Mouse (Mus musculus): ENCODE data around the gene Siae.

Gene Siae

DNA sequence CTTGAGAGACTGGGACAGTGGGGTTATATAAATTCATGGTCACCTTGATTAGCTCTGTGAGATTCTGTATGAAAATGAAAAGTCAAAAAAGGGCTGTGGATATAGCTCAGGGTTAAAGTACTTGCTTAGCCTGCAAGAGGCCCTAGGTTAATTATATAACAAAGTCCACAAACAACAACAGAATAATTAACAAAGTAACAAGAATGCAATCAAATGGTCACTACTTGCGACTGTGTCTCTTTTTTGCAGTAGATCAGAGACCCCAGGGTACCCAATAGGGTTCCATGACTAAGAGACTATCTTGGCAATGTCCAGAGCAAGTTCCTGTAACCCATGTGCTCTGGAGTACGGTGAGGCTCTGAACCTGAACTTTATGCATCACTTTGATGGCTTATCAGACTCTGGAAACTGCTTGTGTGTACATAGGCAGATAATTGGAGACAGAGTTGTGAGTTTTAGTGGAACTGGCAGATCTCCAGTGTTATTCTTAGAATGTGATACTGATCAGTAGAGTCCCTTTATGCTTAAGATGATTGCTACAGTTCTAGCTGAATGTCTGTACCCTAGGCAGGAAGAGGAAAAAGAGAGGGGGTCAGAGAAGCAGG is 13.8 kb downstream of the Siae start:
- no peak for DNase-seq (ENCODE audit: low spot score)

DNA sequence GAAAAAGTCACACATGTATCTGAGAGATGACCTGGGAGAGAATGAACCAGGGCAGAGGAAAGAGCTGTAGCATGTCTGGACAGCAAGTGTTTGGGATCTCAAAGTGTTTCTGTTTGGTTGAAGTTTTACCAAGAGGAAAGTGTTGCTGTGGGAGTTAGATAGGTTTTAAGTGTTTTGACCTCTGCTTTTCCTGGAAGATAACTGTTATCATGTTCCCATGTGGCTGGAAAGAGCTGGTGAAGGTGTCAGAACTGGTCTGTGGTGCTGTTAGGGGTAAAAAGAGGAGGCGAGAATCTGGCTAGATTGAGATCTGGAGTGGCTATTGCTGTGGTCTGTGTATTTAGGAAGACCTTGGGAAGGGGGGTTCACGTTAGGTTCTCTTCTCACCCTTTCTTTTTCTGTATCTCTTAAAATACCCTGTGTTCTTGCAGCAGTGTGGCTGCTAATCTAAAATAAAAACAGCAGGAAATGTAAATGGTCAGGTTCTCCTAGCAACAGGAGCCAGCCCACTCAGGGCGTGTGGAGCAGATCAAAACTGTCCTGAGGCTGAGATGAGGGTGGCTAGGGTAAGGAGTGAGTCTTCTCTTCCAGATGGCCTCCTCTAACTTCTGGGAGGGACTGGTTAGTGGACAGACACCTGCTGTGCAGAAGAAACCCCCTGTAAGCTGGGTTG is 16.8 kb downstream of the Siae start:
- DNase-seq (ENCODE audit: low spot score): no peak

DNA sequence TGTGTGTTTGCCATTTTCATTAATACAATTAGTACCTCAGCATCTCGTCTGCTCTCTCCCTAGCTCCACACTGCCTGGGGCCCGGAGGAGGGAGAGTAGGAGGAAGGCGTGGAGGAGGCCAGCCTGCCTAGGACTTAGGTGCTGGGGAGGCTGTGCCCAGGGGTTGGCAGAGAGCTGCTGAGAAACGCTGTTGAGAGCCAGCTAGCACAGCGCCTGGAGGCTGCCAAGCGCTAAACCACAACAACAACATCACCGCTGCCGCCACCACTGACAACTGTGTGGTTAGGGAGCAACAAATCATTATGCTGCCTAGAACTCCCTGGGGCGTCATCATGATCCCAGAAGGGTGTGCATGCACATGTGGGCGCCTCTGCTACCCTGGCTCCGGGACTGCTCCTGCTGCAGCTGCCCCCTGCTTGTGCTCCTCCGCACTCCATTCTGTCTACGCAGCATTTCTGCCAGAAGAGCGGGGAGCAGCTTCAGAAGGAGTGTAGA is 21.0 kb downstream of the Siae start:
- DNase-seq (ENCODE audit: low spot score): peak; percentile 18

DNA sequence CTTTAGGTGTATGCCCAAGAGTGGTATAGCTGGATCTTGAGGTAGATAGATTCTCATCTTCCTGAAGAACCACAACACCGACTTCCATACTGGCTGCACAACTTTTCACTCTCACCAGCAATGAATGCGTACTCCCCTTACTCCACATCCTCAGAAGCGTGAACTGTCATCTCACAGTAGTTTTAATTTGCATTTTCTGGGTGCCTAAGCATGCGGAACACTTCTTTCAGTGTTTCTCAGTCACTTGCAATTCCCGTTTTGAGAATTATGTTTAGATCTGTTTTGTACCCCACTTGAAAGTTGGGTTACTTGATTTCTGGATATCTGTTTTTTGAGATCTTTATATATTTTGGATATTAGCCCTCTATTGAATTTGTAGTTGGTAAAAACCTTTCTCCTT is 28.1 kb downstream of the Siae start:
- no peak for DNase-seq (ENCODE audit: low spot score)

DNA sequence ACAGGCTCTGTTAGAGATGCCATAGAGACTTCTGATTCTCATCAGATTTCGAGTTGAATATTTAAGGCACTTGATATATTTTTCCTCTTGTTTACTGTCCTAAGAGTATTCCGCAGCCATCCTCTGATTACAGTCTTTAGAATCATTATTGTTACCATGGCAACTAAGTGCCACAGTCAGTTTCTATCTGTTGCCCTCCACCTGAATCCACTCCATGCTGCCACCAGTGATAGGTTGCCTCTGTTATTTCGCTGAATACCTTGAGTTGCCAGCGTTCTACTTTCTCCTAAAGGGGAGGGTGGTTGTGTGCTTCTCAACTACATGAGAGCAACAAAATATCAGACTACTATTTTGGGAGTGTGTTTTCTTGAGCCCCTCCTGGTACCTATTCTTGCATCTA is 31.2 kb downstream of the Siae start:
- no peak for DNase-seq (ENCODE audit: low spot score)

DNA sequence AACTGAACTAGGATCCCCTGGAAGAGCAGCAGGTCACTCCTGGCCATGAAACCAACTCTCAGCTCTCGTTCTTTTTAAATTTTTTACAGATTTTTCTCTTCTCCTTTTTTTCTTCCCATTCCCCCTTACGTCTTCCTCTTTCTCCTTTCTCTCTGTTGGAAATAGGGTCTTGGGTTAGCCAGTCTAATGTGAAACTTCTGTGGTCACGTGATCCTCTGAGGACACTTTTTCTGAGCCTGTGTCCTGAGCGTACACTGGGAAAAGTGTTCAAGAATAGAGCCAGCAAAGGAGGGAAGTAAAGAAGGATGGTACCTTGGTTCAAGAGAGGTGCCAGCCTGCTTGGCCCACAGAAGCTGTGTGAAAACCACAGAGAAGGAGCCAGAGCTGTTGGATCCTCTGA is 34.9 kb downstream of the Siae start:
- no peak for DNase-seq (ENCODE audit: low spot score)

DNA sequence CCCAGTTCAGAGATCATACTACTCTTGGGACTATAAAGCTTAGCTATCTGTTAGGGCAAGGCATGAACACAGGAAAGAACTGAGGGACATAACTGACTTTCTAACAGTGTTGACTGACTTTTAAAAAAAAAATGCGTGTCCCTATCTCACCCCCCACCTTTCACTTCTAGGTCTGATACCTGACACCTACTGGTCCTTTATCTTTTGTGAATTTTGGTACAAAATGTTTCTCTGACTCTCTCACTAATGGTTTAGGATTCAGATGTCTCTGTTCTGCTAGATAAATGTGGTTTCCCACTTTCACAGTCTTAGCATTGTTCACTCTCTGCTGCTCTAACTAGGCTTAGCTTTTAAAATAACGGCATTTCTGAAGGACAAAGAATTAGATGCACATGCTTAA is 36.5 kb downstream of the Siae start:
- no peak for DNase-seq (ENCODE audit: low spot score)

DNA sequence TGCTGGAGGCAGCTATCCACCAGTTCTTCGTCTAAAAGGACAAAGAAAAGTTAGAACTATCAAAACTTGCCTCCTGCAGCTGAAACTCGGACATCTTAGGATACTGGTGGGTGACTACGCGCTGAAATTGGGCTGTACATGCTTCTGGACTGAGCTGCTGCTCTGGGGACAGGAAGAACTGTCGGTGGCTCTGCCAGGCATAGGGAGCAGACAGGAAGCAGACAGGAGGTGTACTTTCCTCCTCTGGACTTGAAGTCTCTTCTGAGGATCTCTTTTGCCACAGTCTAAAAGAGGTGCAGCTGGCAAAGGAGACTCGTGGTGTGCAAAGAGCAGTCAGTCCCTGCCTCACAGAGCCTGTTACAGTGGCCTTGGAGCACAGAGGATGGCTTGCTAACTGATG is 37.1 kb downstream of the Siae start:
- no peak for DNase-seq (ENCODE audit: low spot score)

DNA sequence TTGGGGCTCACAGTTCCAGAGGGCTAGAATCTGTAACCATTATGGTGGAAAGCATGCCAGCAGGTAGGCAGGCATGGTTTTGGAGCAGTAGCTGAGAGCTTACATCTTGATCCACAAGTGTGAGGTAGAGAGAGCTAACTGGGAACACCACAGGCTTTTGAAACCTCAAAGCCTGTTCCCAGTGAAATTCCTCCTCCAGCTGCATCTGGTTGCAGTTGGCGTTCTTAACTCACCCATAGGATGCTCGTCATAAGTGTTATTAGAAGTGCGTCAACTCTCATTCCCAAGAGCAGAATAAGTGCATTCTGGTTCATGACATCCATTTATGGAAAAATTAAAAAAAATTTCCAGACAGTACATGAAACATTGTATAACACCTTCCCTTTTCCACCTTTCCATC is 38.2 kb downstream of the Siae start:
- DNase-seq (ENCODE audit: low spot score): no peak

DNA sequence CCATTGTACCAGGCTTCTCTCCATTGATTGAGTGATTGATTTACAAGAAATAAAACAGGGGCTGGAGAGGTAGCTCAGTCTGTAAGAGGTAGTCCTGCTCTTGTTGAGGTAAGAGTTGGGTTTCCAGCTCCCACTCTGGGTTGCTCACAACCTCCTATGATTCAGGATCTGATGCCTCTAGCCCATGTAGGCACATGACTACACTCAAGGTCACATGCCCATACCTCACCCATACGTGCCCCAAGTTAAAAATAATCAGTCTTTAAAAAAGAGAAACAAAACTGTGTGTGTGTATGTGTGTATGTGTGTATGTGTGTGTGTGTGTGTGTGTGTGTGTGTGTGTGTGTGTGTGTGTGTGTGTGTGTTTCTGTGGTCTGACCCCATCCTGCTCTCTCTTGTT is 40.1 kb downstream of the Siae start:
- no peak for DNase-seq (ENCODE audit: low spot score)

DNA sequence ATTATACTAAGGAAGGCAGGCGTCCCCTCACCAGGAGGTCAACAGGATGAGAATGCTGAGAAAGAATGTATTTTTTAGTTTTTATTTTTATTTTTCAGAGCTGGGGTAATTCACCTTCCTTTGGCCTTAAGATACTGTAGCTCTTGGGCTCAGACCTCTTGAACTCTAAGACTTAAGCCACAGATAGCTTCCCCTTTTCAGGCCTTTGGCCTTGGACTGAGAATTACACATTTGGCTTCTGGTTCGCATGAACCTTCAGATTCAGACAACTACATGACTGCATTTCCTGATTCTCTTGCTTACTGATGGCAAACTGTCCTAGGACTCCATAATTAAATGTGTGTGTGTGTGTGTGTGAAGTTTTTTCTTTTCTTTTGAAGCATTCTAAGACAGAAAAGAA is 43.1 kb downstream of the Siae start:
- no peak for DNase-seq (ENCODE audit: low spot score)

DNA sequence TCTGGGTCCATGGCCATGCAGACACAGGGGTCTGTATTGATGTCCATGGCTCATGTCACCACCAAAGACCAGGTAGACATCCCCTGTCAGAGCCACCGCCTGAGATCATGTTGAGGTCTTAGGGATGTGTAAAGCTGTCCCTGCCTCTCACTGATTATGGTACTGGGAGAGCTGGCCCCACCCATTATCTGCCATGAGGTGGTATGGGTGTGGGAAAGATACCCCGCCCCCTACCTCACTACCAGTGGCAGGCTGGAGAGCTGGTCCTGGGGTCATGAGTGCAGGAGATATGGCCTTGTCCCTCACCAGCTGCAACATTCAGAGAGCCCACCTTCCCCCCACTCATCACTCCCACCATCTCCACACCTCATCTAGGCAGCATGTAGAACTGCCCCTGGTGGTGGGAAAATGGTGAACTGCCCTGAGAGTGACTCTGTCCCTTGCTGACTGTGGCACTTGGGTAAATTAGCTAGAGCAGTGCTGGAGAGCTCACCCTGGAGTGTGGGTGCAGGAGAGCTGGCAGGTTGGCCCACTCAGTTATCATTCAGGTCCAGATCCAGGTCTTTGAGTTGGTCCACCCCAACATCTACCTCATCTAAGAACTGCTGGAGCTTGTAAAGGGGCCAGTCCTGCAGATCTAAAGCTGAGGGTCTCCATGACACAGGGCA is 45.2 kb downstream of the Siae start:
- no peak for DNase-seq (ENCODE audit: low spot score)

DNA sequence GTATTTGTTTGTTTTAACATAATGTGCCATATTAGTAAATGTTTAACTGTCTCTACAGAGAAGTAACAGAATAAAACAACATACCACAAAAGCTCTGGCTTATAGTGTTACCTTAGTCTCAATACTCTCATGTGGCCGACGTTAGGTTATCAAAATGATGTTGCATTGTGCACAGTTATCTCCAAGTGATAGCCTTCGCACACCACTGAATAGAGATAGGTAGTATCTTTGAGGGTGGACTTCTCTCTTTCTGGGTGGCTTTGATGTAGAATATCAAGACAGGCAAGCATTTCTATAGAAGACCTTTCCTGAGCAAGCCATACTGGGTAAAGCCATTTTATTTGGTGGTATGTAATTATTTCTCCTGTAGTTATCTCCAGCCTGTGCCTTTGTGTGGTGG is 49.6 kb downstream of the Siae start:
- no peak for DNase-seq (ENCODE audit: low spot score)

DNA sequence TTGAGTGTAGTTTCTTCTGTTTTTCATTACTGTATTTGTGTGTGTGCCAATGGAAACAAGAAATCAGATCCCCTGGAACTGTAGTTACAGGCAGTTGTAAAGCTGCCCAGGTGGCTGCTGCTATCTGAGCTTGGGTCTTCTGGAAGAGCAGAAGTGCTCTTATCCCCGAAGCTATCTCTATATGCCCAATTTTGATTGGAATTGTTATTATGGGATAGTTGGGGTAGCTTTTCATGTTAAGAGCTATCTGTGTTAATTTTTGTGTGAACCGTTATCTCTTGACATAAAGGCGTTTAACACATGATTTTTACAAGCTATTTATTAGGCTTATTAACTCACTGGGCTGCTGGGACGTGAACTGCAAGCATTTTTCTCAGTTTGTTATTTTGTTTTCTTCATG is 54.1 kb downstream of the Siae start:
- DNase-seq (ENCODE audit: low spot score): no peak

DNA sequence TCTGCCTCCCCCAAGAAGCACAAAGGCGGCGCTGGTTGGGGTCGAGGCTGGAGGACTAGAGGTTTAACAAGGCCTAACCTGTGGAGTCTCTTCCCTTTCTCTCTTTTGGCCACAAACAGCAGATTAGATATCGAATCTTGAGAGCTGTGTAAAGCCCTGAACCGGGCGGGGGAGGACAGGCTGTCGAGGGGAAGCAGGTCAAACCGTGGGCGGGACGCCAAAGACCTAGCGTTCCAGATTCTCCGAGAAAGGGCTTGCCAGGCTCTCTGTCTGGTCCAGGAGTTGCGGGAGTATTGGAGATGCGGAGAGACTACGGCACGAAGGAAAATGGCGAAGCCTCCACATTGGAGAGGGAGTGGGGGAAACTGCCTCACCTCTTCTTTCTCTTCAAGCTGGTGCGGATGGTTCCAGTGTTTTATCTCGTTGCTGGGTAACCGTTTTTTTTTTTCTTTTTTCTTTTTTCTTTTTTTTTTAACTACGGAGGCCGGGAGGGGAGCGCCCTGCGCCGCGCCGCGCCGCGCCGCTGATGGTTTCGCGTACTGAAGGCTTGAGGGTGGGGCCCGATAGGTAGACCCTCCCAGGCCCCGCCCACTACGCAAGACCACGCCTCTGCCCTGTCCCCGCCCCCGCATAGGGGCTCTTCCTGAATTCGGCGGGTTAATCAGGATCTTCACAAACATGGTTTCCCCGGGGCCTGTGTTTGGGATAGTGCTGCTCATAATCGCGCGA is 57.8 kb downstream of the Siae start, which contains the start of gene Spa17:
Gene Spa17, minus strand, starts transcription at position 541 of the 729 bp plus-strand sequence.
- peak; percentile 80 for DNase-seq (ENCODE audit: low spot score)

DNA sequence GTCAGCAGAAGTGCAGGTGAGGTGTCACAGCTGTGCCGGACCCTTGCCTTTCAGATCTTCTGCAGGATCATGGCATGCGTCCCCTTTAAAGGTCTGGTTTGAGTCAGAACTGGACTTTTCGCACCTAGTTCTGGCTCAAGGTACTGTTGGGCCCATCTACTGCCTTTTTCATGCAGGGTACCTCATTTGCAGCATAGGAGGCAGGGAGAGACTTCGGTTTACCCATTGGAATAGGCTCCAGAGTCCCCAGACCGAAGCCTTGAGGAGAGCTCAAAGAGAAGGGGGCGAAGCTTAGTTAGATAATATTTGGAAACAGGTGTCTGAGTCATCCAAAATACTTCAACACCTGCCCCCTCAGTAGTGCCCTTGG is 58.4 kb downstream of the Siae start:
- no peak for DNase-seq (ENCODE audit: low spot score)

DNA sequence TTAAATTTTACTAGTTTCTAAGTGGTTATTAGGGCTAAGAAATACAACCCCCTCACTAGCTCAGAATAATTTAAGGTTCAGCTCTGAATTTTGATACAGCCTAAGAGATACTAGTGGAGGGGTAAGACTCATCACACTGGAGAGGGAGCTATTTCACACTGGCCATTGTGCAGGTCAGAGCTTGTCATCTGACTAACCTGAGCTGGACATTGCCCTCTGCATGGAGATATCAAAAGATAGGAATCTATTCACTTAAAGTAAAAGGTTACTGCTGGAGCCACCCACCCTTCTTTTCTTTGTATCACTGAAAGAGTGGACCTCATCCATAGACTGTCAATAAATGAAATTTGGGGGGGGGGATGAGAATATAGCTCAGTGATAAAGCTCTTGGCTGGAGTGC is 58.8 kb downstream of the Siae start:
- no peak for DNase-seq (ENCODE audit: low spot score)

DNA sequence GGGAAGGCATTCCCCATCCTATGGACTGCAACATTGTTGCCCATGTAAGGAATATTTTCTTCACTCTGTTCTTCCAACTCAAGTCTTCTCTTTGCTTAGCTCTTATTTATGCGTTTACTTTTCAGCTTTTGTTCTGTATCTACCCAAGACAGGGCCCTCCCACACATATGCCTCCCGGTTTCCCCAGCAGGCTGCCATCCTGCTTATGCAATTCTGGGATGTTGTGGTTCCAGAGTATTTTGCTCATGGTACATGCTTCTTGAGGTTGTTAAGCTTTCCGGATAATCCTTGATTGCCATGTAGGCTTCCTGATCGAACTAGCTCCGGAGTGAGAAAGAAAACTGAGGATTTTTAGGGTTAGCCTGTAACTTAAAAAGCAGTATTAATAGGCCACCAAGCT is 59.7 kb downstream of the Siae start:
- DNase-seq (ENCODE audit: low spot score): no peak

DNA sequence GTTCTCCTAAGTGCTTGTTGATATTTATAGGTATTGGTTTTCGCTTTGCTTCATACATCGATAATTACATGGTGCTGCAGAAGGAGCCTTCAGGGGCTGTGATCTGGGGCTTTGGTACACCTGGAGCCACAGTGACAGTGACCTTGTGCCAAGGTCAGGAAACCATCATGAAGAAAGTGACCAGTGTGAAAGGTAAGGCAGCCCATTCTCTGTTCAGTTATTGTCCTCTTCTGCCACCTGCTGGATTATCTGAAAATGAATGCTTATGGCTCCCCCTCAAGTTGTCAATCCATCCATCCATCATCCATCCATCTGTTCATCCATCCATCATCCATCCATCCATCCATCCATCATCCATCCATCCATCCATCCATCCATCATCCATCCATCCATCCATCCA is 61.3 kb downstream of the Siae start:
- DNase-seq (ENCODE audit: low spot score): peak; percentile 28

DNA sequence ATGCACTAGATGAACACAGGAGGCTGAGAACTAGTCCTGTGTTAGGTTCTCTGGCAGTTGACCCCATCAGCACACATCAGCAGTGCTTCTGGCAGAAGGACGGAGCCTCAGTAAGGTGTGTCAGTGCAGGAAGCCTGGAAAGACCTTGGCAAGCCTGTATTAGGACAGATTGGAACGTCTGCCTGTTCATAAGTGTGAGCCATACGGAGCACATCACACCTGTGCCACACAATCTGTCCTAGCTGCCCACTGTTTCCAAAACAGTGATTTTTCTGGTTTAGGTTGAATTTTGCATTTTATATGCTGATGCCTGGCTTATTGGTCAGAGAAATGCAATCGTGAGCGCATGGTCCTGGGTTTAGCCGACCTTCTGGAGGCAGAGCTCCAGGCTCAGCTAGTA is 65.8 kb downstream of the Siae start:
- DNase-seq (ENCODE audit: low spot score): no peak

DNA sequence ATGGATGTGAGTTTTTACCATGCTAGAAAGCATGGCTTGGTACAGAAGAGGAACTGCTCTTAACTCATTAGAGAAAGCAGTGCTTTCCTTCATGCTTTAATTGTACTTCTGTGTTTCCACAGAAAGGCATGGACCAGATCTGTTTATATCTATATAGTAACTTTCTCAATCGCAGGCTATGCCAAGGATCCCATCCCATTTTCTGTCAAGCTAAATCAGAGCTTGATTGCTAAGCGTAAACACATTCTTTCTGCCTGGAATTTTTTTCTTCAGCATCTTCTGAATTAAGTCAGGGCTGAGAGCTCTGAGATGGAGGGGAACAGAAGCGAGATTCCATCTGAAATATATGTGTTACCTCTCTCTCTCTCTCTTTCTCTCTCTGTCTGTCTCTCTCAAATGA is 68.5 kb downstream of the Siae start:
- DNase-seq (ENCODE audit: low spot score): no peak

DNA sequence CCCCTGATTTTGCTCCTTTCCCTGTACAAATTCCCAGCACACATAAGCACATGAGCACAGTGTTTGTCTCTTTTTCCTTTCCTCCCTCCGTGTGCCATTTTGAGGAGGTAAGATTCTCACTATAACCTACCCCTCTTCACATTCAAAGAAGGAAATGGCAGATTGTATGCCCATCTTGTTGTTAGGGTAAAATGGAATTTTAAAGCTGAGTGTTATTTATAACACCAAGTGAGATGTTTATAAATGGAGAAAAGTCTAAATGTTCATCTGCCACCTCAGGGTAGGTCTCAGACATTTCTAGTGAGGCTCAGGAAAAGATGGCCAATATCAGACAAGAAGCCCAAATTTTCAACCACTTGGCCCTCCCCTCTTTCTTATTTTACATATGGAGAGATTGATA is 69.0 kb downstream of the Siae start:
- DNase-seq (ENCODE audit: low spot score): no peak

DNA sequence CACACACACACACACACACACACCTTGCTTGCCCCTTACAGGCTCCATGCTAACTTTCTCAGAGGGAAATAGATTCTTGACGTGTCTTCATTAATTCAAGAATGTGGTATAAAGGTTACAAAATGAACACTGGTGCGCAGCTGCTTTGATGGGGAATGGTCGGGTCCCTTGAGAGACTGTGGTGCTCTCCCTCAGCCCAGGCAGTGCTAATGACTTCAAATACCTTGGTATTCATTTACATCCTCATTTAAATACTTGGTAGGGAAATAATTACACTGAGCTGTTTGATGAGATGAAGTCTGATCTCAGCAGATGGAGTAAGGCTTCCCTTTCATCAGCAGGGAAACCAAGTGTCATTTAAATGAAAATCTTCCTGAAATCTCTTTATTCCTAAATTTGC is 69.6 kb downstream of the Siae start:
- DNase-seq (ENCODE audit: low spot score): no peak

Measured in T-cell, adult 2 months (primary cell).